Mouse (Mus musculus) kidney, postnatal 4 days (tissue): Measurements from ENCODE around the gene Ppp1cb.

Experiments
- DNase-seq, 2 experiments: peaks; one replicate each; pipeline ENCODE4 v3.0.0; 2021; ENCODE audit warnings: mixed read lengths in 2 of 2

Ppp1cb gene

GRCm38 (mm10) chr5:32445287-32445921 lies 13.2 kb upstream of the Ppp1cb start:
- no peak for DNase-seq

GRCm38 (mm10) chr5:32446394-32446793 lies 12.2 kb upstream of the Ppp1cb start:
- DNase-seq = no peak

GRCm38 (mm10) chr5:32446810-32447209 lies 11.8 kb upstream of the Ppp1cb start:
- no peak for DNase-seq

GRCm38 (mm10) chr5:32459251-32459881 lies 723 bp downstream of the Ppp1cb start:
- DNase-seq = no peak

GRCm38 (mm10) chr5:32459882-32460751 lies 1.5 kb downstream of the Ppp1cb start:
- DNase-seq = peak; percentile 76 to 78

GRCm38 (mm10) chr5:32460973-32461372 lies 2.3 kb downstream of the Ppp1cb start:
- no peak for DNase-seq

GRCm38 (mm10) chr5:32472332-32473028 lies 13.8 kb downstream of the Ppp1cb start:
- peak in 1 of 2 experiments; percentile 11 for DNase-seq

- DNase-seq = no peak
Observed at GRCm38 (mm10) chr5:32473029-32473352, 14.3 kb downstream of the Ppp1cb start.

- no peak for DNase-seq
Observed at GRCm38 (mm10) chr5:32476501-32476900, 17.9 kb downstream of the Ppp1cb start.

- DNase-seq = no peak
Observed at GRCm38 (mm10) chr5:32478972-32479371, 20.3 kb downstream of the Ppp1cb start.

- no peak for DNase-seq
Observed at GRCm38 (mm10) chr5:32485430-32485829, 26.8 kb downstream of the Ppp1cb start.

GRCm38 (mm10) chr5:32488044-32488443 lies 29.4 kb downstream of the Ppp1cb start:
- no peak for DNase-seq

- DNase-seq = no peak
Observed at GRCm38 (mm10) chr5:32494084-32494700, 35.5 kb downstream of the Ppp1cb start.

GRCm38 (mm10) chr5:32508766-32509165 lies 50.1 kb downstream of the Ppp1cb start:
- no peak for DNase-seq

GRCm38 (mm10) chr5:32520381-32520780 lies 61.7 kb downstream of the Ppp1cb start:
- peak; percentile 55 to 61 for DNase-seq

GRCm38 (mm10) chr5:32549449-32549848 lies 90.8 kb downstream of the Ppp1cb start:
- DNase-seq = no peak

GRCm38 (mm10) chr5:32564697-32565096 lies 106.1 kb downstream of the Ppp1cb start:
- DNase-seq = no peak
